Mouse (Mus musculus): ENCODE data around the gene Wnt6.
A peak's percentile ranks its signal among the peaks of the same experiment; 100 is the strongest.
"Not testable (repeated sequence)": the region's sequence is repeated elsewhere in the genome, so short reads cannot be mapped to it uniquely, and the experiment has no call there.

Gene Wnt6

DNA sequence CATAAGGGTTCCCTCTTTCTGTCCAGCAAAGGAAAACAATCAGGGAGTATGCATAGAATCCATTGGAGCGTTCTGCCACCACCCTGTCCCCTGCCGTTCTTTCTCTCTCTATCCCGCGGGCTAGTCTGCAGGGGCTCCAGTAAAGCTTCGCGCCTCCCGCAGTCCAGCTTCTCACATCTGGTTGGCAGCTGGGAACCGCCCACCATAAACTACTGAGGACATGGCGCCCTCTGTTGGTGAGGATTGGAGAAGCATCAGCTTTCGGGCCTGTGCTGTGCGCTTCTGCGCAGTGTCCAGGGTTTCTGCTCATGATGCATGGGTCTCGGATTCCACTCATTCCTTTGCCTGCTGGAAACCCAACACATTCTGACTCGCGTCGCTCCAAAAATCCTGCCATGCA, 36.4 kb downstream of the Wnt6 start:
- peak; percentile 96 for DNase-seq

DNA sequence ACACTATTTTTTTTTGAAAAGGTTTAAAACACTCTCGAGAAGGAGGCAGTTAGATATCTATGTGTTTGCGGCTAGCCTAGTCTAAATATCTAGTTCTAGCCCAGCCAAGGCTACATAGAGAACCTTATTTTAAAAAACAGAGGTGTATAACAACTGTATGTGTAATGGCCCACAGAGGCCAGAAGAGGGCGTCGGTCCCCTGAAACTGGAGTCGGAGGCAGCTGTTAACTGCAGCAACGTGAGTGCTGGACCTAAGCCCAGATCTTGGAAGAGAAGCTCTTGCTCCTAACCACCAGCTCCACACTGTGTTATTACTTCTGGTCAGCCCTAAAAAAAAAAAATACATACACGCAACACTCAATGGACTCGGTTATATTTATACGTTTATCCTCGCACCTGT, 37.3 kb downstream of the Wnt6 start:
- peak; percentile 47 for DNase-seq

DNA sequence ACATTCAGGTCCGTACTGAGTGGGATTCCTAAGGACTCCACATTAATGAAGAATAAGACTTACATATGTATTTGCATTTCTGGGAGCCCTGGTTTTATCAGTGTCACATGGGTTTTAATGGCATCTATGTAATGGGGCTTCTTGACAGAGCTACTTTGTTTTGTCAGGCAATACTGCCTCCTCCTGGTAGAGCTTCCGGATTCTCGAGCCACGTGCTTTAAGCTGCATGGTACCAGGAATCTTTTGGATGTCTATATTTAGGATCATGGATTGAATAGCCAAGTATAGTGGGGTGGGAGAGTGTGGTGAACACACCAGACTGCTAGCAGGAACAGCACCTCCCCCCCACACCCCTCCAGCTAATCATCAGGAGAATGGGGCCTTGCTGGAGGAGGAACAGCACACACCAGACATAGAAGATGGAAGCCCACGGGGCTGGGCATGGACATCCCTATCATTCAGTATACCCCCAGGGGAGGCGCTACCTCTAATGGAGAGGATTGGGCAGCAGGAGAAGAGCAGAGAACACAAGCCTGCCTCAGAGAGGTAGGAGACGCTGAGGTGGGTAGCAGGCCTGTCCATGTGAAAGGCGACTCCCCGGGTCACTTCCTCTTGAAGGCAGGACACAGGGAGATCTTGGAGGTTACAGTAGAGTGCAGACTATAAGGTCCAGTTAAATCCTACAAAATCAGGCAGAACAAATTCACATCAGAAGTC, 43.4 kb downstream of the Wnt6 start:
- no peak for DNase-seq

DNA sequence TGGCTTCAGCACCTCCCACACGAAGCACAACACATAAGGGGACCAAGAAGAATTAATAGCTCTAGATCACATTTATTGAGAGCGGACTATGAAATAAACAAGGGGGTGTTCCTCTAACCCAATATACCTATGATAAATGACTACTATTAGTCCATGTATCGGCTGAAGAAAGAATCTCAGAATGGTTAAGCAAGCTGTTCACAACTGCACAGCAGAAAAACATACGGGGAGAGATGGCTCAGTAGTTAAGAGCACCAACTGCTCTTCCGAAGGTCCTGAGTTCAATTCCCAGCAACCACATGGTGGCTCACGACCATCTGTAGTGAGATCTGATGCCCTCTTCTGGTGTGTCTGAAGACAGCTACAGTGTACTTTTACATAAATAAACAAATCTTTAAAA, 44.3 kb downstream of the Wnt6 start:
- DNase-seq, result not testable (repeated sequence)

GRCm38 (mm10) chr1:74816612-74817199, 45.0 kb downstream of the Wnt6 start:
- DNase-seq, result peak; percentile 96

- DNase-seq, result no peak
Measured at GRCm38 (mm10) chr1:74817219-74817618, 45.5 kb downstream of the Wnt6 start.

GRCm38 (mm10) chr1:74818509-74818908, 46.8 kb downstream of the Wnt6 start:
- DNase-seq, result no peak

- DNase-seq, result not testable (repeated sequence)
Measured at GRCm38 (mm10) chr1:74823598-74823997, 51.9 kb downstream of the Wnt6 start.

GRCm38 (mm10) chr1:74824518-74825302, 53.0 kb downstream of the Wnt6 start:
- DNase-seq, result peak; percentile 24

GRCm38 (mm10) chr1:74830061-74830460, 58.4 kb downstream of the Wnt6 start:
- DNase-seq, result no peak

- DNase-seq, result no peak
Measured at GRCm38 (mm10) chr1:74833255-74833654, 61.6 kb downstream of the Wnt6 start.

Measured in kidney, postnatal 10 days (tissue).